Mouse (Mus musculus) CD8-positive naive resting alpha-beta T cell, adult 2 months (primary cell): Measurements from ENCODE around the gene C130050O18Rik.

Experiments
- DNase-seq, 2 experiments: peaks; one replicate each; pipeline ENCODE4 v3.0.0; 2022; ENCODE audit warnings: low read depth in 2 of 2, low spot score in 2 of 2

C130050O18Rik gene

GRCm38 (mm10) chr5:139397359-139397916 lies 7.6 kb upstream of the C130050O18Rik start:
- DNase-seq, result no peak

DNA sequence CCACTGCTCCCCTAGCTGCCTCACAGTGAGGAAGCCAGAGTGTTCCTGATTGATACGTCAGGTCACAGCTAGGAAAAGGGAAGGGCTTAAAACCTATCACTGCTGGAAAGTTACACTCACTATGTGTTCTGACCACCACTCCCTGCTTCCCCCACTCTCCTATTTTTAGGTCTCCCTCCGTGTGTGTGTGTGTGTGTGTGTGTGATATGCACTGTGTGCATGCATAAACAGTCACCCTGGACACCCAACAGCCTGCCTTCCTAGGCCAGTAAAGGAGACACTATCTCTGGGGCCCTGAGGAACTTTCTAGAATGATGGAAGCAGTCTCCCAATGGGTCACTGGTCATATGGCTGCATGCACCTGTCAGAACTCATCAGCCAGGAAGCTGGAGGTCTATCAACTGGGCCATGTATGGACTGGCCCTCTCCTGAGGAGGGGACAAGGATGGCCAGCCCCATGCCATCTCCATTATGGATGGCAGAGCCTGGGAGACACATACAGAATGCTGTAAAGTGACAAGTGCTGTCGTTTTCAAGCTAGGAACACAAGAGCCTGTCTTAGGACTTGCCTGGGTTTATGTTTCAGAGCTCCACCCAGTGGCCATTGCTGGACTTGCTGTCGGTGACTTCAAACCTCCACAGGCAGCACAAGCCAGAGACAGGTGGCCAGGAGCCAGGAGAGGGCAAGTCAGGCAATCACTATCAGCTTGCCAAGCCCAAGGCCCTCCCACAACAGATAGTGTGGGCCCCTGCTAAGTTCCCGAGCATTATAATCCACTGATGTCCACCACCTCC lies 6.9 kb upstream of the C130050O18Rik start:
- DNase-seq, result peak; percentile 79 to 92

DNA sequence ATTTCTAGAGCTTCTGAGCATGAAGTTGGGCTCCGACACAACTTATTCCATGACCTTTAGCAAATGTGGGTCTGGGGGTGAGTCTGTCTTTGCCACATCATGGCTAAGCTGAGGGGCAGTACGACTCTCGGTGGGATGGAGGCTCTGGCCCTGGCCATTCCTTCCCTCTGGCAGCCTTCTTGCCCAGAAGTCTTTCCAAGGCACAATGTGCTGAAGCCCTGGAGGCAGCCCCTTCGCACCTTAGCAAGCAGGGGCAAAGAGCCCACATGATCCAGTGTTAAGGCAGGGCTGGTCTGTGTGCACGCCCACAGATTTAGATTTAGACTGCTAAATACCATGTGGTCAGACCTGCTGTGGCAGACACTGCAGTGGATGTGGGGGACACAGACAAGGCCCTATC lies 6.3 kb upstream of the C130050O18Rik start:
- no peak for DNase-seq

DNA sequence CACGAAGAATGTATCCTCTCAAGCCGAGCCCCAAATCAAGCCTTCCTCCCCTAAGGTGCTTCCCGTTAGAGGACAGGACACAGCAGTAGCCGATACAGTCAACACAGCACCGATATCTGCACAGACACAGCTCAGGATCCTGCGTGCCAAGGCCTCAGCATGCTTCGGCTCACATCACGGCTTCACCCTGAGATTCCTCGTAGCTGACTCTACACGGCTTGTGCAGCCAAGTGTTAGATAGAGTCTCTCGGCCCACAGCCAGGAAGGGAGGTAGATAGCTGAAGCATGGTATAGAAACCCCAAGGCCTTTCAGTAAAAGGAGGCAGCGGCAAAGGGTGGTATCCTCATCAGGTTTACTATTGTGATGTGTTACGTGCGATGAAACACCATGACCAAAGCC lies 5.1 kb upstream of the C130050O18Rik start:
- no peak for DNase-seq

DNA sequence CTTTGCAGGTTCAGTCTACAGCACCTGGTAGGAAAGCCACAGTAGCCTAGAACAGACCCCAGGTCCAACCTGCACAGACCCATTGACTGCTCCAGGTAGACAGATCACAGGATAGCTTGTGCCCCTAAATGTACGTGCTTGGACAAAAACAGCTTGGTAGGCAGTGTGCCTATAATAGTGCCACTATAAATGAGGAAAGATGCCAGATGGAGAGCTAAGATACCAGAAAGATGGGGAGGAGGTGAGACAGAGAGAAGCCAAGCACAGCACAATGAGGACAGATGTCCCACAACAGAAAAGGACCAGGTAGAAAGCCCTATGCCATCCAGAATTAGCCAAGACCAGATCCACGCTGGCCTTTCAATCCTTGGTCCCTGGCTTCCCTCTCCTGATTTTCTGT lies 3.0 kb upstream of the C130050O18Rik start:
- no peak for DNase-seq

DNA sequence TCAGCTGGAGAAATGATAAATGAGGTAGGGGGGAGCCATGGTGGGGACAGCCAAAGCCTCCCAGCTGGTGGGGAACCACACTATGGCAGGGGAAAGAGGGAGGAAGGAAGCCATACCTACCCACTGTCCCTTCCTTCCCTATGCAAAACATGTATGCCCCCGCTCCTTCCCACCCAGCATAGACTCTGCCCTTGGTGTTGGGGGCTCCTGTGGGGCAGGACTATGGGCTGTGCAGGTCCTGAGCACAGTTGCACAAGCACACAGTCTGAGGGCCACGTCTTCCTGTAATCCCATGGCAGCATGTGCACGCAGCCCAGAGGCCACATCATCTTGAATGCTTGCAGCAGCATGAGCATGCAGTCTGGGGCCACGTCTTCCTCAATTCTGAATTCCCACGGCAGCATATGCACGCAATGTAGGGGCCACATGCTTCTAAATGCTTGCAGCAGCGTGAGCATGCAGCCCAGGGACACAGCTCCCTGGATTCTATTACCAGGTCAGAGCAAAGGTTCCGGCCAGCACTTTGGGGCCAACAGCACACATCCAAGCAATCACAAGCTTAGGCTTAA lies 1.3 kb upstream of the C130050O18Rik start:
- no peak for DNase-seq

DNA sequence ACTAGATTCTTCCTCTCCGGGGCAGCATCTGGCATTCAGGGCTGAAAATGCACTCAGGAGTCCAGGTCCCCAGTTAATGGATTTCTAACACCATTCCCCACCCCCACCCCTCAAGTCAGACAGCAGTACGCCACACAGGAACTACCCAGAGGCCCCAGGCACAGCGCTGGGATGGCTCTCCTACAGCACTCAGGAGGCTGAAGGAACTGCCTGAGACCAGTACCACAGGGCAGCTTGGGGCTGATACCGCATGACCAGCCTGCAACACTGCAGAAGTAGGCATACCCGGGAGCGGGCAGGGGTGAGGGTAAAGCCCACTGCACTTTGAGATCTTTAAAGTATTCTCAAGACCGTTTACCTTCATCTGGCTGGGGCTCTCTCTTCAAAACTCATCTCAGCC lies 398 bp downstream of the C130050O18Rik start:
- DNase-seq, result no peak

- no peak for DNase-seq
Observed at GRCm38 (mm10) chr5:139405953-139406352, 873 bp downstream of the C130050O18Rik start.

DNA sequence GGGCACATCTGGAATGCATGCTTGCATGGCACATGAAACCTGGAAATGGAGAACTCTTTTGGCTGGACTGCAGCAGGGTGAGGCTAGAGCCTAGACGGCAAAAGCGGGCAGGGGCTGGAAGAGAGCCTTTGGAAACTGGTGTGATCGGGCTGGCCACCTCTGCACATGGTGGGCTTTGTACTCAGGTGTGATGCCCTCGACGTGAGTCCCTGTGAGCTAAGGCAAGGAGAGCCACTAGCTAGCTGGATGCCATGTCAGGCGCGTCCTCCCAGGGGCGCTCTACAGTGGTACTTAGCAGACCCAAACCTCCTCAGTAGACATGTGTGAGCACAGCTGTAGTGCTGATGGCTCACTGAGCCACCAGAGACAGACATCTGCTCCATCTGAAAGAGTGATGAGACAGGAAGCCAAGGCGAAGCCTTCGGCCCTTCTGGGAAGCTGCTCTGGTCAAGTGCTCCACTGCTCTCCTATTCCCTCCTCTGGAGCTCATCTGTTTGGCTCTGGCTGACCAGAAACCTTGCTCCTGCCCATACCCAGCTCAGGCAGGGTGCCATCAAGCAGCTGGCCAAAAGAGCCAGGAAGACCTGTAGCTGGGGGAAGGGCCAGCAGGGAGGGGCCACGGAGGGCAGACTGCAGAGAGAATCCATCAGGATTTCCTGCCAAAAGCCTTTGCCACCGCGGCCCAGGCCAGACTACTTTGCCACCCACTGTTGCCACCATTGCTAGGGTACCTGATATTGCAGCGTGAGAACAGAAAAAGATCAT lies 2.2 kb downstream of the C130050O18Rik start:
- DNase-seq, result no peak

DNA sequence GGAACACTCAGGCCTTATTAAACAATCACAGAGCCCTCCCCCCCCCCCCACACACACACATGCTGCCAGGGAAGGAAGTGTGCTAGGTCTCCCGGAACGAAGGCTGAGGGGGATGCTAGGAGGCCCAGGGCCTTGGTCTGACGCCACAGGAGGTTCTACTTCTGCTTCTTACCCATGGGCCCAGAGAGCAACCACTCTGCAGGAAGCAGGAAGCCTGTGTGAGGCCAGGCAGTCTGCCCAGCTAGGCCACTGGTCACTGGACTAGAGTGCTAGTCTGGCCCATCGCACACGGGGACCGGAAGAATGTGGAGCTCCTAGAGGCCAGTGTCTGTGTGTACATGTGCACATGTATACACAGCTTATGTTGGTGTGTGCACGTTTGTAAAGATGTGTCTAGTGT lies 3.4 kb downstream of the C130050O18Rik start:
- no peak for DNase-seq

- DNase-seq, result no peak
Observed at GRCm38 (mm10) chr5:139409412-139409811, 4.3 kb downstream of the C130050O18Rik start.

- DNase-seq, result no peak
Observed at GRCm38 (mm10) chr5:139410056-139410455, 5.0 kb downstream of the C130050O18Rik start.

- no peak for DNase-seq
Observed at GRCm38 (mm10) chr5:139411117-139411516, 6.0 kb downstream of the C130050O18Rik start.

GRCm38 (mm10) chr5:139411665-139412314 lies 6.7 kb downstream of the C130050O18Rik start:
- no peak for DNase-seq

DNA sequence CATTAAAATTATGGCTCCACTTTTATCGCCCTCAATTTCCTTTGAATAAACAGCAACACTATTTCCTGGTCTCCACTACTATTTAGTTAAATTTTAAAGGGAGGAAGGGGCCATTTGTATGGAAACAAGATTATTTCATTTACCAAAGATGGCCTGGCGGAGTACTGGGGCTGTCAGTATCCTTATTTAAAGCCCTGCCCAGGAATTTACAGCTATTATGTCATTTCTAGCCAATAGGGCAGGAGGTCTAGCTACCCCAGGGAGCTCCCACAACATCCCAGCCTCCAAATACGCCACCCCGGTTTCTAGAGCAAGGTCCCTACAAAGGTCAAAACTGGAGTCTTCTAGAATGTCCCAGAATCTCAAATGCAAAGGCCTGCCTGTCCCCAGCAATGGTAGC lies 8.5 kb downstream of the C130050O18Rik start:
- DNase-seq, result no peak

DNA sequence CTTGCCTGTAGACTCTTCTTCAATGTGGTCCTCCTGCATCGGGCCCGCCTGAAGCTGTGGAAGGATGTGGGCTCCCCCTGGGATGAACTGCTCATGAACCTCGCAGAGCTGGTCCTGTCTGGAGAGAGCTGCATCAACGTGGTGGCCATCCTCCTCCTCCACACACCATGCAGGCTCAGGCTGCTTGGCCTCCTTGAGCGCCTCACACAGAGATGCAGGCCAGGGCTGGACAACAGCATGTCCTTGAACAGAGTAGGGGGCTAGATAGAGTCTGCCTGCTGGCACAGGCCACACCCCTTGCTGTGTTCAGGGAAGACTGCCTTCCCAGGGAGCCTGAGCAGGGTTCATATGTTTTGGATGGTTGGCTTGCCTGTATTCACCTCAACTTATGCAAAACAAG lies 9.9 kb downstream of the C130050O18Rik start:
- no peak for DNase-seq

GRCm38 (mm10) chr5:139416942-139417341 lies 11.9 kb downstream of the C130050O18Rik start:
- DNase-seq, result no peak

DNA sequence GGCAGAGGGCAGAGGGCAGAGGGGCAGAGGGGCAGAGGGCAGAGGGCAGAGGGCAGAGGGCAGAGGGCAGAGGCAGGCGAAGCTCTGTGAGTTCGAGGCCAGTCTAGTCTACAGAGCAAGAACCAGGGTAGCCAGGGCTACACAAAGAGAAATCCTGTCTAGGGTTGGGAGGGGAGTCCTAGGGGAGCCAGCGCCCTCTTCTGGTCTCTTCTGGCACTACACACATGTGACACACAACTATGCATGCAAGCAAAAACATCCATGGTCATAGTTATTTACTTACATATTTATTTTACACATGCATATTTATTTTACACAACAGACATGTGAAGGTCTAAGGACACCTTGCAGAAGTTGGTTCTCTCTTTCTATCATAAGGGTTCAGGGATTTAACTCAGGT lies 12.4 kb downstream of the C130050O18Rik start:
- DNase-seq, result no peak

- DNase-seq, result no peak
Observed at GRCm38 (mm10) chr5:139418110-139418509, 13.0 kb downstream of the C130050O18Rik start.

GRCm38 (mm10) chr5:139418633-139419032 lies 13.6 kb downstream of the C130050O18Rik start:
- DNase-seq, result no peak
